Mouse (Mus musculus): Measurements from ENCODE around the gene Hist1h4f. TPM values are rescaled to one million over a fixed set of nuclear protein-coding genes. Genes with fewer than 3 reads are reported as not detected.

Gene Hist1h4f
- total and polyA plus RNA-seq, 3 experiments: 0.88 to 19.6 (median 14.7) TPM

GRCm38 (mm10) chr13:23585029-23585441 lies 33.6 kb upstream of the Hist1h4f start:
- no peaks in the 10 kb centered on the region for H3K27me3 ChIP-seq (ENCODE audit: control insufficient read depth, insufficient read depth, low read length)
- peak overlapping the region; percentile 67 for H3K4me3 ChIP-seq
- WGBS: under 1% methylated on average over 21 of the region's 21 CpGs
- no peaks in the 10 kb centered on the region for H3K79me2 ChIP-seq (replicated peaks; ENCODE audit: control insufficient read depth, insufficient read depth, low read length)
- peaks cover 4% of the 10 kb centered on the region; the same call in 1 of the 2 replicates for H3K36me3 ChIP-seq (ENCODE audit: control insufficient read depth, insufficient read depth, low read length)
- intact Hi-C loops (cut with DNase I): loop anchor here (2.0 to 10.0 kb wide), 4 partner anchors 54 to 1870 kb away; partner anchors contain the start of genes Hist1h1b, Hist1h2ai, Hist1h2an and Hist1h2bc
- peak; percentile 79 to 83 for DNase-seq
- H3K4me1 ChIP-seq (ENCODE audit: control insufficient read depth, insufficient read depth, low read length): peaks cover 4% of the 10 kb centered on the region
- TF ChIP-seq CTCF (IDR thresholded peaks at IDR 0.05): no peak
- TF ChIP-seq POLR2A (IDR thresholded peaks at IDR 0.05; ENCODE audit: insufficient read depth, low read depth, low read length): peak; percentile 57
- TF ChIP-seq EP300 (IDR thresholded peaks at IDR 0.05; ENCODE audit: insufficient read depth, low read depth, low read length): no peak
- peak overlapping the region; percentile 95 for H3K27ac ChIP-seq
- H3K9ac ChIP-seq (ENCODE audit: low read depth, low read length): peak overlapping the region; percentile 73

- Histone ChIP-seq H3K4me3 (peak overlapping the region; percentile 67), H3K9ac (ENCODE audit: low read depth, low read length) (peak overlapping the region; percentile 23), H3K27me3 (ENCODE audit: control insufficient read depth, insufficient read depth, low read length) (no peaks in the 10 kb centered on the region), H3K36me3 (ENCODE audit: control insufficient read depth, insufficient read depth, low read length) (peaks cover 4% of the 10 kb centered on the region; the same call in 1 of the 2 replicates), H3K4me1 (ENCODE audit: control insufficient read depth, insufficient read depth, low read length) (peaks cover 4% of the 10 kb centered on the region), H3K27ac (peak overlapping the region; percentile 95), H3K79me2 (replicated peaks; ENCODE audit: control insufficient read depth, insufficient read depth, low read length) (no peaks in the 10 kb centered on the region)
- no peak for DNase-seq
- intact Hi-C loops (cut with DNase I): loop anchor here (2.0 to 10.0 kb wide), 6 partner anchors 54 to 1870 kb away; partner anchors contain the start of genes Hist1h1b, Hist1h2ag, Hist1h2ai and Hist1h2an
- TF ChIP-seq EP300 (IDR thresholded peaks at IDR 0.05; ENCODE audit: insufficient read depth, low read depth, low read length) (no peak), CTCF (IDR thresholded peaks at IDR 0.05) (no peak), POLR2A (IDR thresholded peaks at IDR 0.05; ENCODE audit: insufficient read depth, low read depth, low read length) (no peak)
These were observed 32.9 kb upstream of the Hist1h4f start for GRCm38 (mm10) chr13:23584331-23584730.

- no peak for TF ChIP-seq POLR2A (IDR thresholded peaks at IDR 0.05; ENCODE audit: insufficient read depth, low read depth, low read length)
- no peak for TF ChIP-seq EP300 (IDR thresholded peaks at IDR 0.05; ENCODE audit: insufficient read depth, low read depth, low read length)
- no peak for TF ChIP-seq CTCF (IDR thresholded peaks at IDR 0.05)
- H3K27me3 ChIP-seq (ENCODE audit: control insufficient read depth, insufficient read depth, low read length): no peaks in the 10 kb centered on the region
- no peak overlapping the region for H3K9ac ChIP-seq (ENCODE audit: low read depth, low read length)
- H3K27ac ChIP-seq: no peak overlapping the region; the same call in 1 of the 2 replicates
- H3K36me3 ChIP-seq (ENCODE audit: control insufficient read depth, insufficient read depth, low read length): peaks cover 4% of the 10 kb centered on the region; the same call in 1 of the 2 replicates
- H3K4me3 ChIP-seq: no peak overlapping the region; the same call in 1 of the 2 replicates
- H3K4me1 ChIP-seq (ENCODE audit: control insufficient read depth, insufficient read depth, low read length): peaks cover 4% of the 10 kb centered on the region
- intact Hi-C loops (cut with DNase I): loop anchor here (2.0 to 10.0 kb wide), 6 partner anchors 53 to 1869 kb away; partner anchors contain the start of genes Hist1h1b, Hist1h2ag, Hist1h2ai and Hist1h2an
- no peak for DNase-seq
- H3K79me2 ChIP-seq (replicated peaks; ENCODE audit: control insufficient read depth, insufficient read depth, low read length): no peaks in the 10 kb centered on the region
These were observed 32.1 kb upstream of the Hist1h4f start for GRCm38 (mm10) chr13:23583387-23584068.

GRCm38 (mm10) chr13:23582219-23583056 lies 31.0 kb upstream of the Hist1h4f start:
- WGBS: 37% methylated on average over 6 of the region's 6 CpGs
- TF ChIP-seq EP300 (IDR thresholded peaks at IDR 0.05; ENCODE audit: insufficient read depth, low read depth, low read length) (no peak), CTCF (IDR thresholded peaks at IDR 0.05) (no peak), POLR2A (IDR thresholded peaks at IDR 0.05; ENCODE audit: insufficient read depth, low read depth, low read length) (no peak)
- no peak for DNase-seq
- peaks cover 4% of the 10 kb centered on the region; the same call in 1 of the 2 replicates for H3K36me3 ChIP-seq (ENCODE audit: control insufficient read depth, insufficient read depth, low read length)
- peak overlapping the region; percentile 7 for H3K27ac ChIP-seq
- peaks cover 4% of the 10 kb centered on the region for H3K4me1 ChIP-seq (ENCODE audit: control insufficient read depth, insufficient read depth, low read length)
- no peaks in the 10 kb centered on the region for H3K27me3 ChIP-seq (ENCODE audit: control insufficient read depth, insufficient read depth, low read length)
- intact Hi-C loops (cut with DNase I): loop anchor here (5.0 to 10.0 kb wide), 4 partner anchors 160 to 1868 kb away; partner anchors contain the start of genes Hist1h1b, Hist1h2ag, Hist1h2ai and Hist1h2an
- H3K4me3 ChIP-seq: peak overlapping the region; percentile 72
- no peaks in the 10 kb centered on the region for H3K79me2 ChIP-seq (replicated peaks; ENCODE audit: control insufficient read depth, insufficient read depth, low read length)
- peak overlapping the region; percentile 71; the same call in 1 of the 2 replicates for H3K9ac ChIP-seq (ENCODE audit: low read depth, low read length)

DNA sequence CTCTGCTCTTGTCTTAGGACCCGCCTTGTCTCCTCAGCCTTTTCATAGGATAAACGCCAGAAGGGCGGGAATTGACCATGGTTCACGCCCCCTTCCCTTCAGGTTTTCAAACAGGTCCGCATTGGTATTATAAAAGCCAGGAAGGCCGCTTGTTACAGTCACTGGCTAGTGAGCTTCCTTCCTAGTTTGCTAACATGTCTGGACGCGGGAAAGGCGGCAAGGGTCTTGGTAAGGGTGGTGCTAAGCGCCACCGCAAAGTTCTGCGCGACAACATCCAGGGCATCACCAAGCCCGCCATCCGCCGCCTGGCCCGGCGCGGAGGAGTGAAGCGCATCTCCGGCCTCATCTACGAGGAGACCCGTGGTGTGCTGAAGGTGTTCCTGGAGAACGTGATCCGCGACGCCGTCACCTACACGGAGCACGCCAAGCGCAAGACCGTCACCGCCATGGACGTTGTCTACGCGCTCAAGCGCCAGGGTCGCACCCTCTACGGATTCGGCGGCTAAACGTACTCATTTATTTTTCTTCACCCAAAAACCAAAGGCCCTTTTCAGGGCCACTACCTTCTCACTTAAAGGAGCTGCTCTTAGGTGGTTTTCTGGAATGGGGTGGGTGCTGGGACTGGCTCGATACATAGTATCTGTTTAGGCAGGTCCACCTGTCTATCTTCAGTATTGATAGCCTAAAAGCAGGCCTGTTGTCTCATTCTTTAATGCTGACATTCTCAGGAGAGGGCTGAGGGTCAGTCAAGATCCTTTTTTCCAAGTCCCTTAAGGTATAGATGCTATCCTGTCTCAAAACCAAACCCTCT lies 30.2 kb upstream of the Hist1h4f start, which contains the start of gene Hist1h4d:
Gene Hist1h4d, plus strand, starts transcription at position 191 of the 811 bp plus-strand sequence.
- H3K9ac ChIP-seq (ENCODE audit: low read depth, low read length): peak within 1 kb of the TSS; percentile 71
- H3K79me2 ChIP-seq (replicated peaks; ENCODE audit: control insufficient read depth, insufficient read depth, low read length): no peaks in the 10 kb centered on the region
- WGBS: under 1% methylated on average over 43 of the region's 43 CpGs
- H3K4me1 ChIP-seq (ENCODE audit: control insufficient read depth, insufficient read depth, low read length): peaks cover 4% of the 10 kb centered on the region
- peak; percentile 94 to 96 for DNase-seq
- no peaks in the 10 kb centered on the region for H3K27me3 ChIP-seq (ENCODE audit: control insufficient read depth, insufficient read depth, low read length)
- TF ChIP-seq CTCF (IDR thresholded peaks at IDR 0.05) (no peak), POLR2A (IDR thresholded peaks at IDR 0.05; ENCODE audit: insufficient read depth, low read depth, low read length) (peak; percentile 100), EP300 (IDR thresholded peaks at IDR 0.05; ENCODE audit: insufficient read depth, low read depth, low read length) (peak; percentile 97)
- H3K4me3 ChIP-seq: peak within 1 kb of the TSS; percentile 72
- peaks cover 4% of the 10 kb centered on the region; the same call in 1 of the 2 replicates for H3K36me3 ChIP-seq (ENCODE audit: control insufficient read depth, insufficient read depth, low read length)
- H3K27ac ChIP-seq: peak within 1 kb of the TSS; percentile 24
- intact Hi-C loops (cut with DNase I): loop anchor here (5.0 to 10.0 kb wide), 4 partner anchors 161 to 1867 kb away; partner anchors contain the start of genes Hist1h1b, Hist1h2ag, Hist1h2ai and Hist1h2an

Measured in heart, adult 2 months (tissue).